Mouse (Mus musculus) small intestine, adult 2 months (tissue): Measurements from ENCODE around the gene Rest.

Experiments used
- CTCF ChIP-seq: fragments of 200-500 bp; IDR thresholded peaks from 2 replicates; pipeline ENCODE4 v1.5.1; 2012; ENCODE audit warnings: low read depth, mild to moderate bottlenecking, control low read depth, inconsistent platforms, low read length, moderate library complexity, mixed read lengths; ENCODE audit not compliant: insufficient replicate concordance, insufficient read length; ENCODE audit errors: extremely low read depth
- POLR2A ChIP-seq: fragments of 200-500 bp; IDR thresholded peaks from 2 replicates; pipeline ENCODE4 v1.6.1; 2012; ENCODE audit warnings: low read depth, mild to moderate bottlenecking, control low read depth, inconsistent platforms, low read length, moderate library complexity

DNA sequence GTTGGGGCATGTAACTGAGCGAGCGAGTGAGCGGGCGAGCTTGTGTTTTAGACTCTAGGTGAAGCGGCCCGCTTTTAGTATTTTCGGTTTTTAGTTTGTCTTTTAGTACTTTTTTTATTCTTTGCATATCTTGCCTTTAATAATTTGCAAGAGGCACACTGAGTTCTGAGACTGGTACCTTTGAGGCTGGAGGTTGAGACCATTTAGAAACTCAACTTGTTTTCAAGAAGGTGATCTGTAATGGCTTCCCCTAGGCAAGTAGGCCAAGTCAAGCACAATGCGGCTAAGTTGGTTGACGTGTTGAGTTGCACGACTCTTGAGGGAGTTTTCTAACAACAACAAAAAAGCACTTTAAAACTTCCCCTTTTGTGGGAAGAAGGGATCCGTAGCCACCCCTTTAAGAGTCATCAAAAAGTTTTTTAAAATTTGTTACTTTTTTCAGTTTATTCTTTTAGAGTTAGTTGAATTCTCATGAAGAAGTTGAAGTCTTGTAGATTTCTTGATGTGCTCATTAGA, 1.7 kb downstream of the Rest start:
- TF ChIP-seq CTCF, result no peak
- no peak for TF ChIP-seq POLR2A
